Mouse (Mus musculus) kidney, adult 2 months (tissue): ENCODE data around the gene Ankrd66.

Experiments
- CTCF ChIP-seq: fragments of 200-500 bp; conservative IDR thresholded peaks from 2 replicates; pipeline ENCODE4 v1.5.1; 2011; ENCODE audit warnings: low read depth, mild to moderate bottlenecking, control low read depth, low read length, moderate library complexity, mixed read lengths; ENCODE audit not compliant: insufficient read depth, insufficient read length
- POLR2A ChIP-seq: fragments of 200-500 bp; IDR thresholded peaks from one replicate; pipeline ENCODE4 v1.6.1; 2011; ENCODE audit warnings: low read depth, low read length, control low read depth

DNA sequence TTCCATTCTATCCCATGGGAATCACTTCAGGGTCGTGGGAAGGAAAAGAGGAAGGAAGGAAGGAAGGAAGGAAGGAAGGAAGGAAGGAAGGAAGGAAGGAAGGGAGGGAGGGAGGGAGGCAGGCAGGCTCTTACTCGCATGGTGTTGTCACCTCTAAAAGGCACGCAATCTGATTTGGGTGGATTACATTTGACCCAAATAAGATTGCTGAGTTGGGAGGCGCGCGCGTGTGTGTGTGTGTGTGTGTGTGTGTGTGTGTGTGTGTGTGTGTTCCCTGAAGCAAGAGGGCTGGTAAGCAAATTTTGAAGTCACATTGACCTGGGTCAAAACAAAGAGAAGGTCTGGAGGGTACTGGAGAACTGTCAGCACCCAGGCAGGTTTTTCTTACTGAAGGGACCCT is 25.8 kb upstream of the Ankrd66 start:
- TF ChIP-seq CTCF (no peak), POLR2A (no peak)
